Mouse (Mus musculus): ENCODE data around the gene Kdm4c.
"Not testable (repeated sequence)": the region's sequence is repeated elsewhere in the genome, so short reads cannot be mapped to it uniquely, and the experiment has no call there.

The Kdm4c gene

DNA sequence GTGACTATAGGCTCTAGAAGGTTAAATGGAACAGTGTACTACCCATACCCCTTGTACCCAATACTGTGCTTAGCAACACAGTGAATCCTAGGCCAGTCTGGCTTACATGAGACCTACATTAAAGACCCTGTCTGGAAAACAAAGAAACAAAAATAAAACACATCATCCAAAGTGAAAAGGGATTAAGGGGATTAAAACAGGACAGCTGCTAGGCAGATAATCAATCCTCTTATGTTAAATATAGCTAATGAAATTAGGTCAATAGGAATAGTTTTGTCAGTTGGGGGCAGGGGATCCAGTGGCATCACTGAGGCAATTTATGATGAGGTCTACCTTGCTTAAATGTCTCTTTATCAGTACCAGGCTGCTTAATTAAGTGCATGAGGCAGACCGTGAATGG lies at the start of gene Kdm4c:
Kdm4c (plus strand) TSS at position 322 of the 400 bp plus-strand sequence.
- DNase-seq (ENCODE audit: low spot score), result no peak

DNA sequence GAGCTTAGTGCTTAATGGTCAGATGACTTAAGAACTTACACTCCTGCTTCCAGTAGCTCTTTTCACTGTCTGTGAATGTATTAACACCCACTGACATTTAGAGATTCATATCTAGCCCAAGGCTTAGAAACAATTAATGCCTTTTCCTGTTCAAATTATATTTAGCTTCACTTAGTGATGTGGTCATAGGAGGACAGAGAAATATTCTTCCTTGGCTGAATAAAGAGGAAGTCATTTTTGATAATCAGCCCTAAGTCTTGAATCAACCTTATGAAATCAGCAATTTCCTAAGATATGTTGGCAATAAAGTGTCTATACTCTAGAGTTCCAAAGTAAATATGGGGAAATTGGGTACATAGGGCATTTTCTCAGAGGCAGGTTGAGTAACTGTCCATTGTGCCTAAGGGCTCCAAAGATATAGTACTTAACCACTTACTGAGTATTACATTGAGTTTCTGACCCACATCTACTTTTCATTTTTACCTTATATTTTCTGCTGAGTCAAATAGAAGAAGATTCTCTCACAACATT lies 41.0 kb upstream of the Kdm4c start:
- DNase-seq (ENCODE audit: low spot score), result no peak

GRCm38 (mm10) chr4:74221780-74222179 lies 20.5 kb upstream of the Kdm4c start:
- DNase-seq (ENCODE audit: low spot score), result not testable (repeated sequence)

GRCm38 (mm10) chr4:74222360-74222759 lies 19.9 kb upstream of the Kdm4c start:
- no peak for DNase-seq (ENCODE audit: low spot score)

DNA sequence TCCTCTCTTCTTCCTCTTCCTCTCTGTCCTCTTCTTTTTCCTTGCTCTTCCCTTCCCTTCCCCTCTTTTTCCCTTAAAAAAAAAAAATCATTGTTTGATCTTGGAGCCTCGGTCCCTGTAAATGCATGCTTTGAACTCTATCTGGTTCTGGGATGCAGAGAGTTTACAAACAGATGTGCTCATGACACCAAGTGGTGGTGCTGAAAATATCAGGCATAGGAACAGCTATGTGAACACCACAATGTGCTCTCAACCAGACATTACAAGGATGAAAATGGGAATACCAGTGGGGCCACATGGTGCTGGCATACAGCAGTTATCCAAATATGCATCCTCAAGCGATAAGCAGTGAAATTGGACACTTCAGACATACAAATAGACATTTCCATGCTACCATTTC lies 18.1 kb upstream of the Kdm4c start:
- no peak for DNase-seq (ENCODE audit: low spot score)

DNA sequence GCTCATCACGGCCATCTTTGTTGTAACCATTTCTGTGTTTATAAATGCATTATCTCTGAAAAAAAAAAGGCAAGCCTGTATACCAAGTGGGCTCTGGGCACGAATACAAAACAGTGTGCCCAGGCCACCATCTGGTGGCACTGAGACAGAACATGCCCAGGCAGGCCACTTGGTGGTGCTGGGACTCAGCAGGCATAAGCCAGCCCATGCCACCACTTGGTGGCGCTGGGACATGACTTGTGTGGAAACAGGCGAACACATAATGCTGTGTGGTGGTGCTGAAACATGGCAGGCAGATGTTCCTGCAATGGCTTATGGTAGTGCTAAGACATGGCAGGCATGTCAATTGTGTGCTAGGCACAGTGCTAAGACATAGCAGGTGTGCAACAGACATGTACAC lies 11.3 kb upstream of the Kdm4c start:
- no peak for DNase-seq (ENCODE audit: low spot score)

GRCm38 (mm10) chr4:74231405-74231804 lies 10.9 kb upstream of the Kdm4c start:
- DNase-seq (ENCODE audit: low spot score), result peak; percentile 37

DNA sequence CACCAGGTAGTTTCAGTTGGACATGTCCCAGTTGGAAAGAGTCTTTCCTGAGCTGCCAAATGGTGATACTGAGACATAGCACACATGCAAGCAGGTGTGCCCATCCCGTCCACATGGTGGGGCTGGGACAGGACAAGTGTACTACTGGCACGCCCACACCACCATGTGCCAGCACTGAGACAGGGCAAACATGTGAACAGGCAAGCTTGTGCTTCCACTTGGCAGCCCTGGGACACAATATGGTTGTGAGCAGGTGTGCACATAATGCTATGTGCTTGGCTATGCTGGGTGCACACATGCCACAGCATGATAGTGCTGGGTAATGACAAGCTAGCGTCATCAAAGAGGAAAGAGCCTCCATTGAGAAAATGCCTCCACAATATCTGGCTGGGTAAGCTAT lies 8.8 kb upstream of the Kdm4c start:
- no peak for DNase-seq (ENCODE audit: low spot score)

GRCm38 (mm10) chr4:74251348-74252244 lies 9.3 kb downstream of the Kdm4c start:
- DNase-seq (ENCODE audit: low spot score), result peak; percentile 94

GRCm38 (mm10) chr4:74252245-74253105 lies 10.2 kb downstream of the Kdm4c start:
- DNase-seq (ENCODE audit: low spot score), result peak; percentile 39

DNA sequence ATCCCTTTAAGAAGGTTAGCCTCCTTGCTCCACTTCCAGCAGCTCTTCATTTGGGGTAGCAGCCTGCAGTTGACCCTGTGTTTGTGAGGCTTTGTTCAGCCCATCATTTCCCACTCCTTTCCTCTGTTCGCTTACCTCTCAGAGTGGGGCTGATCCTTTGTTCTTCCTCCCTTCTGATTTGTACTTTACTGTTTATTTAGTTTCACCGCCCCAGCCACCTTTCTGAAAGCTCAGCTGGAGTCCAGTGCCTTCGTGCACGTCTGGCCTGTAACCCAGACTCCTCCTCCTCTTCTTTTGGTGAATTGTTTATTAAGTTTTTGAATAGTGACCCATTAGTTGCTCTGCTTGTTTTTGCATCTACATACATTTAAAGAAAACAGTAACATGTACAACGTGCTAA lies 15.6 kb downstream of the Kdm4c start:
- DNase-seq (ENCODE audit: low spot score), result no peak

DNA sequence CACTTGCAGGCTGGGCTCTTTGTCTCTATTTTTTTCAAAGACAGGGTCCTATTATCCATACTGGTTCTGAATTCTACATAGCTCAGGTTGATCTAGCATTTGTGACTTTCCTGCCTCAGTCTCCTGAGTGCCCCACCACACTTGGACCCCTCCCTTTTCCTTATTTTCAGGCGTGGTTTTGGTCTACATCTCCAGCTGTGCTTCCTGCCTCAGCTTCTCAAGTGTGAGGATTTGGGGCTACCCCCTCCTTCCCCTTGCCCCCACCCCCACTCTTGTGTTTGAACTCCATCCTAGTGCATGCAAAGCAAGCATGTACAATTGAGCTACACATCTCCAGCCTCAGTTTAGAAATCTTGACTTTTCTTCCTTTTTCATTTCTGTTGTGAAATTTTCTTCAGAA lies 16.2 kb downstream of the Kdm4c start:
- no peak for DNase-seq (ENCODE audit: low spot score)

DNA sequence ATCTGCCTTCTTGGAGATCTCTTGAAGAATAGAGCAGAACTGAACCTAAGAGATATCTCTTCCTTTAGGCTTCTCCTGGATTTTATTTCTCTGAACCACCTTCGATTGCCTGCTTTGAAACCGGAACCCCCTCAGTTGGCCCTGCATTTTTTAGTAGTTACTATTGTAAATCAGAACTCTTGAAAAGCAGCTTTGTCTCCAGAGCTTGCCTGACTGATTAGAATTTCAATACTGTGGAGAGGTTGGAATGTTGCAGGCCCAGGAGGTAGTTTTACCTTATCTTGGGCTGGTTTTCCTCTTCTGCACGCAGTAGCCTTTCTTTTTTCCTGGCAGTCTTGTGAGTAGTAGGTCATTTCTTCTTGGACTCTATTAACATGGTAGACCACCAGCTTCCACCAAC lies 17.0 kb downstream of the Kdm4c start:
- DNase-seq (ENCODE audit: low spot score), result no peak

DNA sequence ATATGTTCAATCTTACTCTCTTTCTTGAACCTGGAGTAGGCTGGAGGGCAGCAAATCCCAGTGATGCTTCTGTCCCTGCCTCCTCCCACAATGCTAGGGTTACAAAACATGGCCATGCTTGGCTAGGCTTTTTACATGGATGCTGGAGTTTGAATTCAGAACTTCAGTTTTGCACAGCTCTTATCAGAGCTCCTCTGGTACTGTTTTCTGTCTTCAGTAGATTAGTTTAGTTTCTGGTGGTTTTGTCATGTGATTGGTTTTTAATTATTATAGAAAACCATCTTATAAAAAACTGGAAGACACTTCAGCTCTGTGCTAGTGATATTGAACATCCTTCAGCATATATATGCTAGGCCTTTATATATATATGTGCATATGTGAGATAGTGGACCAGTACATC lies 19.6 kb downstream of the Kdm4c start:
- no peak for DNase-seq (ENCODE audit: low spot score)

DNA sequence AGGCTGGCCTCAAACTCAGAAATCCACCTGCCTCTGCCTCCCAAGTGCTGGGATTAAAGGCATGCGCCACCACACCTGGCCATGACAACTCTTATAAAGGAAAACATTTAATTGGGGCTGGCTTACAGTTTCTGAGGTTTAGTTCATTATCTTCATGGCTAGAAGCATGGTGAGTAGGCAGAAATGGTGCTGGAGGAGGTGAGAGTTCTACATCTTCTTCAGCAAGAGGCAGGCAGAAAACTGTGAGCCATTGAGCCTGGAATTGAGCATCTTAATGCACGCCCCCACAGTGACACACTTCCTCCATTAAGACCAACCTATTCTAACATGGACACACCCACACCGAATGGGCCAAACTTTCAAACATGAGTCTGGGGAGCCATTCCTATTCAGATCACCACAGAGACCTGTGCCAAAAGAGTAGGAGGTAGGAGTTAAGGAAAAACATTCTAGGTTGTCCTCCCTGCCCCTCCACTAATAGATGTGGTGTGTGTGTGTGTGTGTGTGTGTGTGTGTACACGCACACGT lies 22.2 kb downstream of the Kdm4c start:
- DNase-seq (ENCODE audit: low spot score), result no peak

- no peak for DNase-seq (ENCODE audit: low spot score)
Measured at GRCm38 (mm10) chr4:74271180-74271579, 28.9 kb downstream of the Kdm4c start.

DNA sequence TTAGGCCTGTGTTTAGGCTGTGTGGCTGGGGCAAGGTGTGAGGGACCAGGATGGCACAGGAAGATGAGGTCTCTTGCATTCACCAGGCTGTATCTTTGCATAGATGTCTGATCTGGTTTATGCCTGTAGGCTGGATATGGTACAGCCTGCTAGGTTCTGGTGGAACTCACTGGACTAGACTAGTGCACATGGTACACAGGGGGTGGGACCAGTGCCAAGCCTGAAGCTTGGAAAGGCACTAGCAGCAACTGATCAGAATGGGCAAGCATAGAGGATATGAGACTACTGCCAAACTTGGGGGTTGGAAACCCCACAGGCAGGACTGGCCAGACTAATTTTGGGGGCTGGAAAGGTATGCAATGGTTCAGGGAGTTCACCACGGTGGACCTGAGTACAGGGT lies 35.2 kb downstream of the Kdm4c start:
- no peak for DNase-seq (ENCODE audit: low spot score)

- DNase-seq (ENCODE audit: low spot score), result no peak
Measured at GRCm38 (mm10) chr4:74280170-74280569, 37.9 kb downstream of the Kdm4c start.

- no peak for DNase-seq (ENCODE audit: low spot score)
Measured at GRCm38 (mm10) chr4:74287851-74288250, 45.6 kb downstream of the Kdm4c start.

- DNase-seq (ENCODE audit: low spot score), result no peak
Measured at GRCm38 (mm10) chr4:74294726-74295125, 52.4 kb downstream of the Kdm4c start.

DNA sequence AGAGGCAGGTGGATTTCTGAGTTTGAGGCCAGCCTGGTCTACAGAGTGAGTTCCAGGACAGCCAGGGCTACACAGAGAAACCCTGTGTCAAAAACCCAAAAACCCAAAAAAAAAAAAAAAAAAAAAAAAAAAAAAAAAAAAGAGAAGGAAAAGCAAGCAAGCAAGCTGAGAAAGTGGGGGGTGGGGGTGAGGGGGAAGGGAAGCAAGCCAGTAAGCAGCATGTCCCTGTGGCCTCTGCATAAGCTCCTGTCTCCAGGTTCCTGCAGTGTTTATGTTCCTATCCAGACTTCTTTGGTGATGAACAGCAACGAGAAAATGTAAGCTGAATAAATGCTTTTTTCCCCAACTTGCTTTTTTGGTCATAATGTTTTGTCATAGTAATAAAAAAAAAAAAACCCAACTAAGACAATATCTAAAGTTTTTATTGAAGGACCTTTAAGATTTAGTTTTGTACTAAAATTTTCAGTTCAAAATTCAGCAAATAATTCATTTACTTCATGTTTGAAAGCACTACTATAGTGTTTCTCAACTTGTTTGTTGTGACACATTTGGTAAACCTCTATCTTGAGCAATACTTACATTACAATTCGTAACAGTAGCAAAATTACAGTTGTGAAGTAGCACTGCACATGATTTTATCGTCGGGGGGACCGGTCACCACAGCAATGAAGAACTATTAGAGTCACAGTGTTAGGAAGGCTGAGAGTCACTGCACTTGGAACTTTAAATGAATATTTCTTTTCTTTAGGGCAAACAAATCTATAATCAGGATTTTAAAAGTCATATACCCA lies 63.2 kb downstream of the Kdm4c start:
- DNase-seq (ENCODE audit: low spot score), result no peak

DNA sequence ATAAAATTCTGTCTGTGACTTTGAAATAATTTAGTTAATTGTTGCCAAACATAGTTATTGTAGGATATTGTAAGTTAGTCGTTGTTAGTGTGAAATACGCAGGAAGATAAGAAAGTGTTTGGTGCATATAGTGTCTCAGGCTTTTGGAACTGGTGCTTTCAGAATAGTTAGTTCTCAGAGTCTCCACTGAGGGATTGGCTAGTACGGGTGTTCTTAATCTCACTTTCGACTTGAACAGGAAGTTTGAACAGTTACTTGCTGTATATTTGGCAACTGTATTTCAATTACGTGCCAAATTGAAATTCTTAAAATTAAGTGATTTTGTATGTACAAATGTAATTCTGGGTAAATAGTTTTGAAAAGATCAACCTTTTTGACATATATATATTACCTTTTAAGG lies 68.8 kb downstream of the Kdm4c start:
- DNase-seq (ENCODE audit: low spot score), result no peak
